Mouse (Mus musculus) E14TG2a.4 (cell line): Measurements from ENCODE around the gene Gm20388.

Experiments used
- H3K27me3 ChIP-seq: 2 replicates; pipeline ENCODE4 v1.6.1; 2014; ENCODE audit warnings: low read length, control low read depth; ENCODE audit not compliant: insufficient read depth
- H3K36me3 ChIP-seq: 2 replicates; pipeline ENCODE4 v1.6.1; 2014; ENCODE audit warnings: low read length, control low read depth; ENCODE audit not compliant: insufficient read depth
- H3K4me1 ChIP-seq: replicated peaks from 2 replicates; pipeline ENCODE4 v1.6.1; 2014; ENCODE audit warnings: low read depth, low read length, control low read depth
- H3K4me3 ChIP-seq: replicated peaks from 2 replicates; pipeline ENCODE4 v1.5.1; 2014; ENCODE audit warnings: mild to moderate bottlenecking, low read length
- H3K9me3 ChIP-seq: 2 replicates; pipeline ENCODE4 v1.6.1; 2014; ENCODE audit warnings: low read length, control low read depth
- CTCF ChIP-seq: conservative IDR thresholded peaks from 2 replicates; pipeline ENCODE4 v1.5.1; 2014; ENCODE audit warnings: low read length
- NANOG ChIP-seq: IDR thresholded peaks from 2 replicates; pipeline ENCODE4 v1.6.1; 2014; ENCODE audit warnings: borderline replicate concordance, low read length, mixed read lengths
- POU5F1 ChIP-seq: IDR thresholded peaks from 2 replicates; pipeline ENCODE4 v1.6.1; 2014; ENCODE audit warnings: low read length, borderline replicate concordance

Gene Gm20388

DNA sequence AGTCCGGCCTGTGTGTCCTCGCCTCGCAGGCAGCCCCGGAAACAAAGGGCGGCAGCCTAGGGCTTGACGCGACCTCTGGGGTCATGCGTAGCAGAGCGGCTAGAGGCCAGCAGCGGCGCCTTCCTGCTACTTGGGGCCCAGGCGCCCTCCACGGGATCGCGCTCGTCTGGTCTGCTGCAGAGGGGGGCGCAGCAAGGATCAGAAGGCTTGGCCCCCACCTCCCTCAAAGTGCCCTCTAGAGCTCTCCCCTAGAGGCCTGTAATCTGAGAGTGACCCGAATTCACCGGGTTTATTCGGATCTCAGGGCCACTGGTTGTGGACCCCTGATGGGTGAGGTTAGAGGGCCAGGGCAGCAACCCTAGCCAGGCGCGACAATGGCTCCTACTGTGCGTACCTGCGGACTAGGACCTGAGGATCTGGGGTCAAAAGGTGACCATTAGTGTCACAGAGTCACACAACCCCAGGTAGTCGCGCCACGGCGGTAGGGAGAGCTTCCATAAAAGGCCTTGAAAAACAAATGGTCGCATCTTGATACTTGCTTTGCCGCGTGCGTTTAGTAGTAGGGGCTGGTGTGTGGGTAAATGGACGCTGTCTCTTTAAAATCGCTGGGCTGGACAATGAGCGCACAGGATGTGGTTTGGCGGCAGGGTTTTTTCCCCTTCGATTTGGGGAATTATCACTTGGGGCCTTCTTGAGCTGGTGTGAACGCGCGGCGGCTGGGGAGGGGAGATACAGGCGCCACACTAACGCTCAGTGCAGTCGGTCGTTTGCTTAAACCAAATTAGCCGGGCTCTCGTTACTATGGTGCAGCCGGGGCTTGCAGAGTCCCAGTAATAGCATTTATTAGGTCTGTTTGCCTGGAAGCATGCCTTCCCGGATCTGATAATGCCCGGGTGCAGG is 576.1 kb downstream of the Gm20388 start:
- peak overlapping the region; percentile 88 for H3K4me3 ChIP-seq
- H3K27me3 ChIP-seq, result peaks cover 68% of the 10 kb centered on the region
- H3K36me3 ChIP-seq, result no peaks in the 10 kb centered on the region
- H3K9me3 ChIP-seq, result peaks cover 7% of the 10 kb centered on the region
- H3K4me1 ChIP-seq, result peaks cover 60% of the 10 kb centered on the region
- TF ChIP-seq POU5F1 (no peak), NANOG (no peak), CTCF (no peak)

DNA sequence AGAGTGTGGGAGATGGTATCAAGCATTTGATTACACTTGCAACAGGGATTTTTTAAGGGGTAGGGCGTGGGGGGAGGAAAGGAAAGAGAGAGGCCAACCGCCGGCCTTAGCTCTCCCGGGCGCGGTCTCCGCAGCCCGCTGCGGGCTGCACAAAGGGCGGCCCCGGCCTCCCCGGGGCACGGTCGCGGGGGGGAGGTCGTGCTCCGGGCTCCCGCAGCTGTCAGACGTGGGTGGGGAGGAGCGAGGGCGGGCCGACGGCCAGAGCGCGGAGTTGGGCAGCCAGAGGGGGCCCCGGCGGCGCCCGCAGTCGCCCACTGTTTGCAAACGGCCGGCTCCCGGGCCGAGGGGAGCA is 576.7 kb downstream of the Gm20388 start:
- Histone ChIP-seq H3K4me1 (peaks cover 64% of the 10 kb centered on the region), H3K9me3 (peaks cover 2% of the 10 kb centered on the region), H3K4me3 (peak overlapping the region; percentile 88), H3K27me3 (peaks cover 68% of the 10 kb centered on the region), H3K36me3 (no peaks in the 10 kb centered on the region)
- TF ChIP-seq NANOG, result no peak
- no peak for TF ChIP-seq POU5F1
- TF ChIP-seq CTCF, result no peak

DNA sequence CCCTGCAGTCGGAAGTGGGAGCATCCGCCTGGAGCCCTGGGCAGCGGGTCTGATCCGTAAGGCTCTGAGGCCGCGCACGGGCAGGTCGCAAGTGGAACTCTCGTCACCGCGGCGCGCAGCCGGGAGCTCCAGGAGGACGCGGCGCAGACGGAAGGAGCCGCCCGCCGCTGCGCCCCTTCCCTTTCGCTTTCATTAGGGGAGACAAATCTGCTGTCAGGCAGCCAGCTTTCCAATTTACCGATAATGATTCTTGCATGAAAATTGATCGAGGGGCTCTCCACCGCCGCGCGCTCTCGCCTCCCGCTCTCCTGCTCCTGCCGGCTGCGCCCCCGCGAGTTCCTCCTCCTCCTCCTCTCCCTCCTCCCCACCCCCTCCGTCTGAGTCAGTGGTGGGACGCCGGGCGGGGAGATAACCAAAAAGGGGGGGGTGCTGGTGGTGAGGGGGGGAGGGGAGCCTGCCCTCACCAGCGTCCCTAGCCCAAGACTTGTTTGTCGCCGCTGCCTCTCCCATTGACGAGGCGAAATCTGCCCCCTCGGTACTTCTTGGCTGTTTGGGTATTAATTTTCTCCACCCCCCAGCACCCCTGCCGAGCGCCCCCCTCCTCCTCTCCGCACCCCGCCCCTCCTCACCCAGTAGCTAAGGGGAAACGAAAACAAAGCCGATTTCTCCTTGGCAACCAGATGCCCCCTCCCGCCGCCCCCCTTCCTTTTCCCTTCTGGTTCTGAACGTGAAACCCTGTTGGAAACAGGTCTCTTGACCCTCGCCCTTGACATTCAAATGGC is 577.3 kb downstream of the Gm20388 start:
- no peaks in the 10 kb centered on the region; the same call in 1 of the 2 replicates for H3K9me3 ChIP-seq
- peak overlapping the region; percentile 88 for H3K4me3 ChIP-seq
- TF ChIP-seq NANOG (no peak), CTCF (no peak), POU5F1 (no peak)
- H3K36me3 ChIP-seq, result no peaks in the 10 kb centered on the region
- peaks cover 70% of the 10 kb centered on the region for H3K4me1 ChIP-seq
- peaks cover 68% of the 10 kb centered on the region for H3K27me3 ChIP-seq

DNA sequence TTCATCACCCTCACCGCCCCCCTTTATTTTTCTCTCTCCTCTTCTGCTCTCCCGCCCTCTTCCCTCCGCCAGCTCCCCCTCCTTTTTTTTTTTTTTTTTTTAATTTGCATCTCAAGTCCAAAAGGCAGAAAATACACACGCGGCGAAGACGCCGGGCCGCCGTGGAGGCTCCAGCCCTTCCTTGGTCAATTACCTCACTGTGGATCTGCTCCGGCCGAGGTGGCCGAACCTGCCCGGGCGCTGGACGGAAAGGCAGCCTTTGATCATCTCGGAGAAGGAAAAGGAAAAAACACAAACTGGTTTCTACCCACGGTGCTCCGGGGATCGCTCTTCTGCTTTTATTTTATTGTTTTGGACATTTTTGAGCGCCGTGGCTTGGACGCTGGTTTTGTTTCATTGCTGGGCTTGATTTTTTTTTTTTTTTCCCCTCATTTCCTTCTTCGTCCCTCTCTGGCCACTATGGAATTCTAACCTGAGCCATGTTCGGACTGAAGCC is 578.0 kb downstream of the Gm20388 start:
- Histone ChIP-seq H3K27me3 (peaks cover 66% of the 10 kb centered on the region), H3K9me3 (no peaks in the 10 kb centered on the region), H3K36me3 (no peaks in the 10 kb centered on the region), H3K4me3 (peak overlapping the region; percentile 88), H3K4me1 (peaks cover 76% of the 10 kb centered on the region)
- no peak for TF ChIP-seq CTCF
- TF ChIP-seq NANOG, result no peak
- TF ChIP-seq POU5F1, result no peak

DNA sequence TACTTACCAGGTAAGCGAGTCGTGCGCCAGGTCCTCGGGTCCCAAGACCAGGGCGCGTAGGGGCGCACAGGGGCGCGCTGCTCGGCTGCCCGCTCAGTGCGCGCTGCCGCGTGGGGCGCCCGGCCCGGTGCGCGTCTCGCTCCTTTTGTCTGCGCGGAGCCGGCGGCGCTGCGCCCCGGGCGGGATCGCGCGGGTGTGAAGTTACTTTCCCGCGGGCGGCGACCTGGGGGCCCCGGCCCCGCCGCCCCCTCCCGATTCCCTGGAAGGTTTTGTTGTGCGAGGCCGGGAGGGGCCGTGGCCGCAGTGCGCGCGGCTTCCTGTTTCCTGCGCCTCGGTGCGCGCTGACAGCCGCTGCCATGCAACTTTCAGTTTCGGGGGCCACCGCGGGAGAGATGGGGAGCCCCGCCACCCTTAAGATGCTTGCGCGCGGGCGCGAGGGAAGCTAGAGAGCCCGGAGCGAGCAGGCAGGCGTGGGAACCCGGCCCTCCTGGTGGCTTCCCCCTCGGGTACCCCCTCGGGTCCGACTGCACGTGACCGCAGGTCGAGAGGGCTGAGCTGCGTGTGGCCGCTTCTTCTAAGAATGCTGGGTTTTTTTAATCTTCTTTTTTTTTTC is 578.6 kb downstream of the Gm20388 start:
- no peak for TF ChIP-seq CTCF
- no peak for TF ChIP-seq POU5F1
- TF ChIP-seq NANOG, result no peak
- Histone ChIP-seq H3K4me3 (peak overlapping the region; percentile 88), H3K36me3 (no peaks in the 10 kb centered on the region), H3K9me3 (no peaks in the 10 kb centered on the region), H3K27me3 (peaks cover 60% of the 10 kb centered on the region), H3K4me1 (peaks cover 76% of the 10 kb centered on the region)

DNA sequence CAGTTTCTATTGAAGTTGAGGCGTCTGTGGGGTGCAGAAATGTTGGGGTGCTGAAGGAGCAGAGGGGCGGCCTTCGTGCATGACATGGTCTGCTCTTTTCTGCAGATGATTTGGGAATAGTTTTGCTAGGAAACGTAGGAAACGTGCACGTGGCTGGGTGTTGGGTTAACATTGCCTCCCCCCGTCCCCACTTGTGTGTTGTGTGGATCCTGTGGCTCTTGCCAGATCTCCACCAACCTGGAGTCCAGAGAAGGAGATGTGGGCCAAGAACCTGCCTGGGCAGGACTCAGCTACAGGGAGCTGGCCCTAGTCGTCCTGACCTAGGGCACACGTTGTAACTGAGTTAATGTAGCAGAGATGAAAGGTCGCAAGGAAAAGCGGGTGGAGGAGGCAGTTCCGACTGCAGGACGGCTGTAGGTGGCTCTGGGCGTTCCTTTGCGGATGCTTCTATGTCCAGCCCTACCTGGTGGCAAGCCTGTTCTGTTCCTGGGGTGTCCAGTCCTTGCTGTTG is 579.2 kb downstream of the Gm20388 start:
- H3K36me3 ChIP-seq, result no peaks in the 10 kb centered on the region
- H3K27me3 ChIP-seq, result peaks cover 54% of the 10 kb centered on the region
- no peaks in the 10 kb centered on the region for H3K9me3 ChIP-seq
- H3K4me3 ChIP-seq, result peak overlapping the region; percentile 88
- H3K4me1 ChIP-seq, result peaks cover 76% of the 10 kb centered on the region
- TF ChIP-seq CTCF (no peak), POU5F1 (no peak), NANOG (no peak)

DNA sequence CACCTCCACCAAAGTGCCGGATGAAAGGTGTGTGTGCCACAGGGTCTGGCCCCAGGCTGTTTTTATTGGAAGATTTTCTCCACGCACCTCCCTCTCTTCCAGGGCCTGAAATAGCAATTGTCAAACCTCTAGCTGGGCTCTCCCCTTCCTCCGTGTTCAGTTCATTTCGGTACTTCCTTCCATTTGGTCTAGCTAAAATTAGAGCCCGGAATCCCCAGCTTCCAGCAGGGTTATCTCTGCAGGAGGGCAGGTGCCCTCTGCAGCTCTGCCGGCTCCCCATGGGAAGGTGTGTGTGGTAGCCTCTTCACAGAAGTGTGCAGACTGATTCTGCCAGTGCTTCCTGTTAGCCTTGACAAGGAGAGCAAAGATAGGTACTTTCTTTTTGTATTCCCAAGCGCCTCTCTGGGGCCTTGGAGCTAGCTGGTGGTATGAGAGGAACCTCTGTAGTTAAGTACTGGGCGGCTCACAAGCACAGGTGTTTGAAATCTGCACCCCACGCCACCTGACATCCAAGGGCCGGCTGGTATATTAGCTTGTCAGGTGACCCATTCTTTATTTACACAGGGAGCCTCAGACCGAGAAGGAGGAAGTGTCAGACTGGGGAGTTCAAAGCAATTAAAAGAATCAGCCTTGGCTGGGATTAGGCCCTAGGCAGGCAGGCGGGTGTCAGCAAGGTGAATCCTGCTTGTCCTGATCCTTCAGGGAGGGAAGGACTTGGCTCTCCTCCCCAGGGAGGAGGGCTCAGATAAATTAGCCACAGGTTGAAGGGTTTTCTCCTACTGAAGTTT is 579.9 kb downstream of the Gm20388 start:
- TF ChIP-seq NANOG, result no peak
- no peak for TF ChIP-seq CTCF
- TF ChIP-seq POU5F1, result no peak
- H3K4me1 ChIP-seq, result peaks cover 77% of the 10 kb centered on the region
- H3K27me3 ChIP-seq, result peaks cover 48% of the 10 kb centered on the region
- no peaks in the 10 kb centered on the region for H3K9me3 ChIP-seq
- H3K36me3 ChIP-seq, result no peaks in the 10 kb centered on the region
- H3K4me3 ChIP-seq, result peak overlapping the region; percentile 88
